Mouse (Mus musculus) liver, embryonic 13.5 days (tissue): ENCODE data around the gene Abca13. TPM values are rescaled to one million over a fixed set of nuclear protein-coding genes. Genes with fewer than 3 reads are reported as not detected.

Experiments
- ATAC-seq: fragments of 200-750 bp; cut with Nextera tagmentation; 2 replicates; pipeline ENCODE4 v1.8.0; 2017; ENCODE audit warnings: low read depth, mild to moderate bottlenecking, moderate number of reproducible peaks, moderate library complexity
- DNase-seq: peaks from one replicate; pipeline ENCODE4 v3.0.0; 2022
- H3K27ac ChIP-seq: fragments of 300-500 bp; sonication (generic); 2 replicates; pipeline ENCODE4 v1.5.1; 2015; ENCODE audit warnings: moderate library complexity, mild to moderate bottlenecking, inconsistent platforms
- H3K27me3 ChIP-seq: fragments of 300-500 bp; sonication (generic); 2 replicates; pipeline ENCODE4 v1.6.1; 2015; ENCODE audit warnings: mild to moderate bottlenecking, inconsistent platforms
- H3K36me3 ChIP-seq: fragments of 300-500 bp; sonication (generic); 2 replicates; pipeline ENCODE4 v1.6.1; 2015; ENCODE audit warnings: mild to moderate bottlenecking, inconsistent platforms
- H3K4me1 ChIP-seq: fragments of 300-500 bp; sonication (generic); replicated peaks from 2 replicates; pipeline ENCODE4 v1.6.1; 2015; ENCODE audit warnings: inconsistent platforms
- H3K4me2 ChIP-seq: fragments of 300-500 bp; sonication (generic); 2 replicates; pipeline ENCODE4 v1.6.1; 2015; ENCODE audit warnings: inconsistent platforms, mild to moderate bottlenecking, moderate library complexity
- H3K4me3 ChIP-seq: fragments of 300-500 bp; sonication (generic); replicated peaks from 2 replicates; pipeline ENCODE4 v1.5.1; 2015; ENCODE audit warnings: mild to moderate bottlenecking, inconsistent platforms
- H3K9ac ChIP-seq: fragments of 300-500 bp; sonication (generic); 2 replicates; pipeline ENCODE4 v1.6.1; 2015; ENCODE audit warnings: mild to moderate bottlenecking, inconsistent platforms
- H3K9me3 ChIP-seq: fragments of 300-500 bp; sonication (generic); replicated peaks from 2 replicates; pipeline ENCODE4 v1.6.1; 2016; ENCODE audit warnings: inconsistent platforms
- WGBS: fragments of 180-500 bp; shearing (Covaris S2); methylation state at CpG from one replicate; pipeline ENCODE4 v1.1.7; 2015; ENCODE audit not compliant: insufficient replicate concordance; 5-methylcytosine and 5-hydroxymethylcytosine counted together
- polyA plus RNA-seq: library from polyadenylated mRNA; unstranded; fragments of >200 nt; fragmentation: Nextera tagmentation; extraction: Ambion mirVana; gene quantifications from 2 replicates; pipeline ENCODE4 v1.2.1, GENCODE M21; 2015

Abca13 gene
- polyA plus RNA-seq, 1 experiment from 2014 or later = 0.03 TPM

DNA sequence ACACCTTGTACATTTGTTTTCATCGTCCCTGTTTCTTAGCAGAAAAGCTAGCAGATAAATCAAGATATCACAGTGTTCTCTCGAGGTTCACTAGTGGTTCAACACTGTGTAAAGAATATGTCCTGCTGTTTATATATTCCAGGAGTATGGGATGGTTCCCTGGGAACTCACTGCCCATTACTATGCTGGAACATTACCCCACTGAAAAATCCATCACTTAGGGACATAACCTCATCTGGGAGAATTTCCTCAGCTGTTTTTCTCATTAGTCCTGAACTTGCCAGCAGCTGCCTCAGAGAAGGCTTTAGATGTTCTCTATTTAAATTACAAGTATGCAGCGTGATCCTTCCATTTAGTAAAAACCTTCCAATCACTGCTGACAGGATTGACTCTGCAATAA lies 513.4 kb downstream of the Abca13 start:
- Histone ChIP-seq H3K9me3 (no peaks in the 10 kb centered on the region), H3K27me3 (no peaks in the 10 kb centered on the region), H3K27ac (no peak overlapping the region), H3K4me2 (no peak overlapping the region), H3K9ac (no peak overlapping the region), H3K4me3 (no peak overlapping the region), H3K4me1 (no peaks in the 10 kb centered on the region), H3K36me3 (no peaks in the 10 kb centered on the region)
- DNase-seq (no peak), ATAC-seq (no peak)
- 37% methylated on average over 3 of the region's 3 CpGs for WGBS

DNA sequence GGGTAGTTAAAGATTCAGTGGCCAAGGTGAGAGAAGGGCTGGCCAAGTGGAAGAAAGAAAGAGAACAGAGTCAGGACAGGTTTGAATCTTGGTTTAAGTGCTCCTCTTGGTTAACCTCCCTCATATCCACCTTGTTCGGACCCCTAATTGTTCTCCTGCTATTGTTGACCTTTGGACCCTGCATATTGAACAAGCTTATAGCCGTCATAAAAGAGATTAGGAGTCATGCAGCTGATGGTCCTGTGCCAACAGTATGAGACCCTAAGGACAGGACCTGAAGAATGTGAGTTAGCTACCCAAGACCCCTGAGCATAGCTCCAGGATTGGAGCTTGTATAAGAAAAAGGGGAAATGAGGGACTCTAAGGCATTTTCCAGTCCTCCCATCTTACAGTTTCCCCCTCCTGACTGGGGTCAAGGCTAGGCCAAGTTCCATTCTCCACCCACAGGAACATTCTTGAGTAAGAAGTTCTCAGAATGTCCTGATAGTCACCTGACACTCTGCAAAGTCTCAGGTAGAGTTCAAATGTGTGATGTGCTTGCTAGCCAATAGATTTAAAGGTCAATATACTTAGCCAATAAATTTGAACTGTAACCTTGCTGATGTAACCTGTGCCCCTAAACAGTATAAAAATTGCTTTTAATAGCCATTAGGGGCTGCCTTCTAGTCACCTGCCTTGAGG lies 536.2 kb downstream of the Abca13 start:
- Histone ChIP-seq H3K9me3 (no peaks in the 10 kb centered on the region), H3K4me3 (no peak overlapping the region), H3K4me1 (no peaks in the 10 kb centered on the region), H3K4me2 (no peak overlapping the region), H3K36me3 (no peaks in the 10 kb centered on the region), H3K27me3 (no peaks in the 10 kb centered on the region), H3K27ac (no peak overlapping the region), H3K9ac (no peak overlapping the region)
- ATAC-seq (no peak), DNase-seq (no peak)
- 53% methylated on average over 2 of the region's 2 CpGs for WGBS

DNA sequence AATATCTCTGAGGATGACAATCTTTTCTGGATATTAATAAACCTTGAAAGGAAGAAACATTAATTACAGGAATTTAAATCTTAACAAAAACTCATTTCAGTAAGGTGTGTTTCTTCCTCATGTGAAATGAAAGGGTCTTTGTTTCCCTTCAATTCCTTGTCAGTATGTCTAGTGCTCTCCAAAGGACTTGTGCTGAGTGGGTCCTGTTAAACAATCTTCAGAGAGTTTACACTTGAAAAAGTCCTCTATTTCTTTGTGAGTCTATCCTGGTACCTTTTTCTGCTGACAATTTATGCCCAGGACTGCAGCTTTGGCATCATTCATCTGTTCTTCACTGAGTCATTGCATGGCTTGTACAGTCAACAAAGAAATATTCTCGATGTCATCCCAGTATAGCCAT lies 539.6 kb downstream of the Abca13 start:
- H3K4me2 ChIP-seq = no peak overlapping the region
- H3K36me3 ChIP-seq = no peaks in the 10 kb centered on the region
- WGBS = 49% methylated on average over 1 of the region's 1 CpGs
- DNase-seq (no peak), ATAC-seq (no peak)
- no peaks in the 10 kb centered on the region for H3K9me3 ChIP-seq
- no peak overlapping the region for H3K27ac ChIP-seq
- H3K9ac ChIP-seq = no peak overlapping the region
- no peak overlapping the region for H3K4me3 ChIP-seq
- H3K27me3 ChIP-seq = no peaks in the 10 kb centered on the region
- no peaks in the 10 kb centered on the region for H3K4me1 ChIP-seq

Other genes with a start within 250 kb of the Abca13 start
- gene Pkd1l1, start 218.7 kb upstream of the Abca13 start, polyA plus RNA-seq = 0.03 and 0.10 TPM in 2 replicates
- 10.2 and 13.0 TPM in 2 replicates for gene Hus1, start 180.8 kb upstream of the Abca13 start, polyA plus RNA-seq
- gene Gm11992, start 143.3 kb upstream of the Abca13 start, polyA plus RNA-seq = 0.07 and 0.12 TPM in 2 replicates
- not detected in 2 replicates for gene Sun3, start 143.0 kb upstream of the Abca13 start, polyA plus RNA-seq
- 1.4 and 1.9 TPM in 2 replicates for gene Upp1, start 73.8 kb upstream of the Abca13 start, polyA plus RNA-seq